Mouse (Mus musculus) lung, postnatal 0 days (tissue): ENCODE data around the gene Gm10134. TPM values are rescaled to one million over a fixed set of nuclear protein-coding genes. Genes with fewer than 3 reads are reported as not detected.

Experiments
- ATAC-seq: fragments of 200-750 bp; cut with Nextera tagmentation; 2 replicates; pipeline ENCODE4 v1.8.0; 2017; ENCODE audit warnings: moderate library complexity
- DNase-seq: peaks from one replicate; pipeline ENCODE4 v3.0.0-alpha.2; 2016; ENCODE audit warnings: low spot score
- H3K27ac ChIP-seq: fragments of 300-500 bp; sonication (generic); 2 replicates; pipeline ENCODE4 v1.5.1; 2014; ENCODE audit warnings: antibody characterized with exemption, mild to moderate bottlenecking, low read length, mixed read lengths
- H3K27me3 ChIP-seq: fragments of 300-500 bp; sonication (generic); replicated peaks from 2 replicates; pipeline ENCODE4 v1.6.1; 2014; ENCODE audit warnings: low read length, mixed read lengths; ENCODE audit not compliant: insufficient read depth
- H3K36me3 ChIP-seq: fragments of 300-500 bp; sonication (generic); 2 replicates; pipeline ENCODE4 v1.6.1; 2014; ENCODE audit warnings: low read length, mixed read lengths; ENCODE audit not compliant: insufficient read depth
- H3K4me1 ChIP-seq: fragments of 300-500 bp; sonication (generic); 2 replicates; pipeline ENCODE4 v1.6.1; 2014; ENCODE audit warnings: antibody characterized with exemption, low read depth, low read length, mixed read lengths; ENCODE audit not compliant: insufficient read depth
- H3K4me2 ChIP-seq: fragments of 300-500 bp; sonication (generic); replicated peaks from 2 replicates; pipeline ENCODE4 v1.6.1; 2014; ENCODE audit warnings: low read depth, mild to moderate bottlenecking, low read length, moderate library complexity, mixed read lengths
- H3K4me3 ChIP-seq: fragments of 300-500 bp; sonication (generic); 2 replicates; pipeline ENCODE4 v1.5.1; 2014; ENCODE audit warnings: low read depth, low read length
- H3K9ac ChIP-seq: fragments of 300-500 bp; sonication (generic); replicated peaks from 2 replicates; pipeline ENCODE4 v1.6.1; 2014; ENCODE audit warnings: low read depth, mild to moderate bottlenecking
- H3K9me3 ChIP-seq: fragments of 300-500 bp; sonication (generic); 2 replicates; pipeline ENCODE4 v1.6.1; 2016; ENCODE audit warnings: low read length, mixed read lengths
- CTCF ChIP-seq: IDR thresholded peaks from 2 replicates; pipeline ENCODE4 v1.5.1; 2016; ENCODE audit warnings: antibody characterized with exemption, mild to moderate bottlenecking
- EP300 ChIP-seq: IDR thresholded peaks from 2 replicates; pipeline ENCODE4 v1.6.1; 2016; ENCODE audit warnings: antibody characterized with exemption, mild to moderate bottlenecking, control low read depth
- WGBS: fragments of 180-500 bp; shearing (Covaris S2); extraction: QIAGEN DNeasy Blood & Tissue Kit; methylation state at CpG from one replicate; pipeline ENCODE4 v1.1.7; 2014; 5-methylcytosine and 5-hydroxymethylcytosine counted together
- polyA plus RNA-seq: library from polyadenylated mRNA; unstranded; fragments of >200 nt; fragmentation: Nextera tagmentation; extraction: Ambion mirVana; gene quantifications from 2 replicates; pipeline ENCODE4 v1.2.1, GENCODE M21; 2015

Gm10134 gene
- polyA plus RNA-seq, 1 experiment from 2014 or later = 6.1 TPM

GRCm38 (mm10) chr2:28537995-28538816 is 32.3 kb downstream of the Gm10134 start:
- Histone ChIP-seq H3K9me3 (no peaks in the 10 kb centered on the region), H3K4me3 (no peak overlapping the region), H3K36me3 (no peaks in the 10 kb centered on the region), H3K27me3 (no peaks in the 10 kb centered on the region), H3K4me2 (no peak overlapping the region), H3K27ac (no peak overlapping the region), H3K4me1 (peaks cover 9% of the 10 kb centered on the region; the same call in 1 of the 2 replicates), H3K9ac (no peak overlapping the region)
- WGBS = 77% methylated on average over 8 of the region's 8 CpGs
- TF ChIP-seq CTCF = no peak
- TF ChIP-seq EP300 = no peak
- no peak for DNase-seq
- no peak for ATAC-seq

GRCm38 (mm10) chr2:28538817-28539128 is 32.9 kb downstream of the Gm10134 start:
- WGBS = 63% methylated on average over 1 of the region's 1 CpGs
- TF ChIP-seq EP300 = no peak
- TF ChIP-seq CTCF = no peak
- H3K36me3 ChIP-seq = peaks cover 3% of the 10 kb centered on the region; the same call in 1 of the 2 replicates
- H3K4me2 ChIP-seq = no peak overlapping the region
- peak overlapping the region; percentile 20 for H3K27ac ChIP-seq
- no peak overlapping the region for H3K9ac ChIP-seq
- no peak for DNase-seq
- no peak overlapping the region for H3K4me3 ChIP-seq
- peaks cover 9% of the 10 kb centered on the region; the same call in 1 of the 2 replicates for H3K4me1 ChIP-seq
- ATAC-seq = no peak
- H3K27me3 ChIP-seq = no peaks in the 10 kb centered on the region
- H3K9me3 ChIP-seq = no peaks in the 10 kb centered on the region

DNA sequence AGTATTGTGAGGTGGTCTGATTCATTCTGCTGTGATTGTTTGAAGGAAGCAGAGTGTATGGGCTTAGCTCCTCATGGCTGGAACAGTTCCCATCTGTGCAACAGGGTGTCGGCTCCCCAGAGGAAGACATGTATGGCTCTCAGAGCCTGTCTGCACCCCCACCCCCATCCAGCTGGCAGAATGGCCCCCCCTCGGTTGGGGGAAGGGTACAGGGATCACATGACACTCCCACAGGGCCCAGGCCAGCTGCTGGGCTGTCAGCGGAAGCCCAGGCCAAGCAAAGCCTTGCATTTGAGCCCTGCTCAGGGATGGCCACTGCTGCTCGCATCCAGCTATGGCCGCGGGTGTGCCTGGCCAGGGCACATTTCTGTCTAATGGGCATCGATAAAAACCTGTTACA is 33.3 kb downstream of the Gm10134 start:
- Histone ChIP-seq H3K36me3 (peaks cover 7% of the 10 kb centered on the region; the same call in 1 of the 2 replicates), H3K4me3 (no peak overlapping the region), H3K27me3 (no peaks in the 10 kb centered on the region), H3K4me1 (peaks cover 9% of the 10 kb centered on the region; the same call in 1 of the 2 replicates), H3K9me3 (no peaks in the 10 kb centered on the region), H3K9ac (peak overlapping the region; percentile 19; the same call in 1 of the 2 replicates), H3K4me2 (no peak overlapping the region), H3K27ac (peak overlapping the region; percentile 20)
- 36% methylated on average over 7 of the region's 7 CpGs for WGBS
- peak; percentile 79 for ATAC-seq
- TF ChIP-seq CTCF (no peak; the same call in 1 of the 2 replicates), EP300 (no peak)
- DNase-seq = peak; percentile 73

DNA sequence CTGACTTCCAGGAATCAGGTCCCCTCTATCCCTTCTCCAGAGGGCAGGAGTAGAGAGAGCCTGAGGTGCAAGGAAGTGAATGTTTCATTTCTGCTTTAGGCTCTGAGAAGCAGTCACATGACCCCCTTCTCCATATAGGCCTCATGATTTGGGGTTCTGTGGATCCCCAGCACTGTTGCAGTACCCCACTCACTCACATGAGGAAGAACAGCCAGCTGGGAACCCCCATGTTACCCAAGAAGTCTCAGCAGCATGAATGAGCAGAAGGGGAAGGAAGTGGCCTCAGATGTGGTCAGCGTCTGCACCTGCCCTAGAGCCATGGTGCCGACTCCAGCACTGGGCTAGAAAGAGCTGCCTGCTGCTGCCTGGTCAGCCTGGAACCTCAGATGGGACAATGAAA is 34.1 kb downstream of the Gm10134 start:
- peak overlapping the region; percentile 20 for H3K27ac ChIP-seq

DNA sequence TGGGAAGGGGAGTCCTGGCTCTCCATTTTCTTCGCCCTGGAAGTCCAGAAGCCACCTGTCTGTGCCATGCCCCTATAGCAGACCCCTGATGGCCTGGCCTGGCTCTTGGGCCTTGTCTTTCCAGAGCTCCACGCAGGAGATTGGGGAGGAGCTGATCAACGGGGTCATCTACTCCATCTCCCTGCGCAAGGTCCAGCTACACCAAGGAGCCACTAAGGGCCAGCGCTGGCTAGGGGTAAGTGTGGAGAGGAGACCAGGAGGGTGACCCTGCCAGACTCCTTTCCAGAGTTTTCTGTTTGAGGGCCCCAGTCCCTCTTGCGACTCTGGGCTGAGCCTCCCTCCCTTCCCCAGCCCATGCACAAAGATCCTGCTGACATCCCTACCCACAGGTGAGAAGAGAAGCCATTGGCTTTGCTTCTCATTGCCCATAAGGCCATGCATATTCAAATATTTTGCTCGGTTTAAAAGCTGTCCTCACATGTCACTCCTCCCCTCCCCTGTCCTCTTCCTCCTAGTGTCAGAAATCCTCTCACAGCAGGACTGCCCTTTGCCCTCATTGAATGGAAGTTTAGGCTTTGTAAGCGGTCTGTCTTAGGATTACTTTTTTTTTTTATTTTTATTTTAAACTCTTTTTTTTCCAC is 34.8 kb downstream of the Gm10134 start:
- H3K36me3 ChIP-seq = peaks cover 15% of the 10 kb centered on the region; the same call in 1 of the 2 replicates
- DNase-seq (no peak), ATAC-seq (no peak)
- H3K4me3 ChIP-seq = no peak overlapping the region
- TF ChIP-seq EP300 (no peak), CTCF (no peak)
- 78% methylated on average over 8 of the region's 8 CpGs for WGBS
- peaks cover 9% of the 10 kb centered on the region; the same call in 1 of the 2 replicates for H3K4me1 ChIP-seq
- H3K27me3 ChIP-seq = no peaks in the 10 kb centered on the region
- no peak overlapping the region for H3K9ac ChIP-seq
- no peak overlapping the region for H3K4me2 ChIP-seq
- H3K9me3 ChIP-seq = no peaks in the 10 kb centered on the region
- no peak overlapping the region; the same call in 1 of the 2 replicates for H3K27ac ChIP-seq

More for the DNA sequence above, 34.1 kb downstream of the Gm10134 start:
- TF ChIP-seq EP300 = no peak
- no peak for TF ChIP-seq CTCF
- H3K9me3 ChIP-seq = no peaks in the 10 kb centered on the region
- H3K4me1 ChIP-seq = peaks cover 9% of the 10 kb centered on the region; the same call in 1 of the 2 replicates
- no peak overlapping the region for H3K4me3 ChIP-seq
- DNase-seq (peak; percentile 37), ATAC-seq (peak; percentile 13; the same call in 1 of the 2 replicates)
- H3K36me3 ChIP-seq = peaks cover 9% of the 10 kb centered on the region; the same call in 1 of the 2 replicates
- H3K4me2 ChIP-seq = no peak overlapping the region
- 70% methylated on average over 2 of the region's 2 CpGs for WGBS
- H3K27me3 ChIP-seq = no peaks in the 10 kb centered on the region
- H3K9ac ChIP-seq = no peak overlapping the region

DNA sequence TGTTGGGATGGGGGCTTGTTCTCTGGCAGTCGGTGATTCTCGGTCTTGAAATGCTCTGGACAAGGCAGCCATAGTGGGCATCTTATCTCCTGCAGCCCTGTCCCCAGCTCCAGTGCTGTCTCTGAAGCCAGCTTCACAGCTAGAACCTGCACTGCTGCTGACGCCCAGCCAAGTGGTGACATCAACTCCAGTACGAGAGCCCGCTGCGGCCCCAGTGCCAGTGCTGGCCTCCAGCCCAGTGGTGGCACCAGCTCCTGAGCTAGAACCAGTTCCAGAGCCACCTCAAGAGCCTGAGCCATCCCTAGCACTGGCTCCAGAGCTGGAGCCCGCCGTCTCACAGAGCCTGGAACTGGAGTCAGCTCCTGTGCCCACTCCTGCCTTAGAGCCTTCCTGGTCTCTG is 38.0 kb downstream of the Gm10134 start:
- Histone ChIP-seq H3K9ac (no peak overlapping the region), H3K4me1 (peaks cover 8% of the 10 kb centered on the region; the same call in 1 of the 2 replicates), H3K27ac (no peak overlapping the region), H3K4me2 (no peak overlapping the region), H3K27me3 (no peaks in the 10 kb centered on the region), H3K4me3 (no peak overlapping the region), H3K36me3 (peaks cover 21% of the 10 kb centered on the region), H3K9me3 (no peaks in the 10 kb centered on the region)
- TF ChIP-seq CTCF (no peak), EP300 (no peak)
- no peak for ATAC-seq
- WGBS = 88% methylated on average over 8 of the region's 8 CpGs
- no peak for DNase-seq
